Mouse (Mus musculus) ovary, adult 2 months (tissue): ENCODE results near the gene Igsf9b. TPM values are rescaled to one million over a fixed set of nuclear protein-coding genes. Genes with fewer than 3 reads are reported as not detected.

Experiments used
- polyA plus RNA-seq: library from polyadenylated mRNA; depleted of rRNA; stranded (reverse); fragments of >200 nt; gene quantifications from 2 replicates; pipeline ENCODE4 v1.2.3, GENCODE M21; 2012; rRNA removed

Igsf9b gene
- polyA plus RNA-seq, result 2.8 and 3.6 TPM in 2 replicates

DNA sequence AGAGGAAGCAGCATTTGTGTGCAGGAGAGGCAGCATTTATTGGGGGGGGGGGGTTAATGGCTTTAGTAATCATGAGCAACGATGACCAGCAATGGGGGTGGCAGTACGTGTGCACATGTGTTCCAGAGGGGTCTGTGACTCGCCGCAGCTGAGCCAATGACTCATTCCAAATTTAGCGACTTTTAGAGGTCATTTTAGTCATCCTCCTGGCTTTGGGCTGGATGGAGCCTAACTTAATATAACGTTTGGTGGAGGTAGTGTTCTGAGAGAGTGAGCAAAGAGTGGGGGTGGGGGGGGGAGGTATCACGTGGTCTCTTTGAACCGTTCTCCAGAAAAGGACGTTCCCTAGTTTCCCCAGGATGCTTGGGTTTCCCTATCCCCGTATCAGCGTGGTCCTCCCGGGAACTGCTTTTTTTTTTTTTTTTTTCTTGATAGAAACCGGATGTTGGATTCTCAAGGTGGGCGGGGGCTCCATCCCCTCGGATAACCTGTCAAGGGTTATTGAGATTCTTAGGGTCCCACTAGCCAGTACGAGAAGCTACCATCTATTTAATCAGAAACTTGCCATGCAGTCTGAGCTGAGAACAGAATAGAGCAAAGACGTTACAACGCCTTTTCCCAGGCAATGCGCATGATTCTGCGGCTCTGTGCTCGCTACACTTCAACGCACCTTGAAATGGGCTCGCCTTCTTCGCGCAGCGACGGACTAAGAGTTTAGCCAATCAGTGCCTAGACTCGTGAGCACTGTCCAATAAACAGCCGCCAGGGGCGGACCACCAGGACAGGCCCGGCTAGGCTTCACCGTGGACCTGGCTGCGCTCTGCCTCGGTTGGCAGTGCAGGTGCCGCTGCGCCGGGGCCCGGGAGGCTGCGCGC lies at the start of gene Igsf9b:
Gene Igsf9b (plus strand): TSS at position 794 of the 875 bp plus-strand sequence.

DNA sequence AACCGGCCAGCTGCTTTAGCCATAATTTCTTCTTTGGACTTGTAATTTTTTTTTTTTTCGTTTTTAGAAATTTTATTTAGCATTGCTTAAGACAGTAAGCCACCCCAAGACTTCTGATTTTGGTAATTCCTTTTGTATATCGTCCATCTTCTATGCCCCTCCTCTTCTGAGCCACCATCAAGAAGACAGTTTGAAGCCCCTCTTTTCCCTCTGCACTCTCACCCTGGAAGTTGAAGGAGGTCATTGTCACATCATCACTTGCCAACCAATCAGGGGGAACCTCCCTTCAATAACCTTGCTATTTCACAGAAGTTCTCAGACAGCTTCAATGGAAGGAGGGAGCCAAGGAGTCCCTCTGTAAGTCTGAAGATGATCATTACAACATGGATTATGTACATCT lies 97.5 kb downstream of the Igsf9b start, which contains the start of gene Spata19:
Gene Spata19 (plus strand): TSS at position 301 of the 400 bp plus-strand sequence.

Other genes with a start within 250 kb of the Igsf9b start
- gene Jam3, start 143.8 kb upstream of the Igsf9b start, polyA plus RNA-seq, result 51.9 and 54.3 TPM in 2 replicates
- gene Spata19, start 97.6 kb downstream of the Igsf9b start, polyA plus RNA-seq, result not detected in 2 replicates